Mouse (Mus musculus): Measurements from ENCODE around the gene Coq7. TPM values are rescaled to one million over a fixed set of nuclear protein-coding genes. Genes with fewer than 3 reads are reported as not detected.

Gene Coq7
- total RNA-seq, 1 experiment from 2014 or later = 4.1 TPM

DNA sequence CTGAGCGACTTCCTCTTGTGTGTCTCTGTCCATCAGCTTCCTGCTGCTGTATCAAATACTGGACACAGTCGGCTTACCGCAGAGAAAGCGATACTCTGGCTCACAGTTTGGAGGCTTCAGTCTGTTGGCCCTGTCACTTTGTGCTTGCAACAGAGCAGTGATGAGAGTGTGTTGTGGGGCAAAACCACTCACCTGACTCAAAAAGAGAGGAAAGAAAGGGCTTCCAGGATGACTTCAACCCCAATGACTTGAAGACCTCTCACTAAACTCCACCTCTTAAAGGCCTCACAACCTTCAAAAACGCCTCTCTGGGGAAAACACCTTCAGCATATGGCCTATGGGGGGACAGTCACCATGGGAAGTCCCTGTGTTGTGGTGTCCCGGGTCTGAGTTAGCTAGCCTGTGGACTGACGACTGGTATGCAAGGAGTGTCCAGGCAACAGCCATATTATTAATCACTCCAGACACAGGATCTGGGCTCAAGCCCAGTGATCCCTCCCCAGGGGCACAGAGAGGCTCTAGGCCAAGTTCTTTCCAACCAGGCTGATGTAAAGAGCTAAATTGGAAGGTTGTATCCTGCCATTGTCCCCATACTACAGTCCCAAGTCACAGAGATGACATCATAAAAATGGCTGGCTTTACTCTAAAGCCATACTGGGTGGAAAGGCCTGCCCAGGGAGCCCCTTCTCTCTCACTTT is 58.0 kb downstream of the Coq7 start:
- no peak for ATAC-seq (replicated peaks; ENCODE audit: insufficient number of reproducible peaks, low FRiP score, low TSS enrichment, poor library complexity, severe bottlenecking)

DNA sequence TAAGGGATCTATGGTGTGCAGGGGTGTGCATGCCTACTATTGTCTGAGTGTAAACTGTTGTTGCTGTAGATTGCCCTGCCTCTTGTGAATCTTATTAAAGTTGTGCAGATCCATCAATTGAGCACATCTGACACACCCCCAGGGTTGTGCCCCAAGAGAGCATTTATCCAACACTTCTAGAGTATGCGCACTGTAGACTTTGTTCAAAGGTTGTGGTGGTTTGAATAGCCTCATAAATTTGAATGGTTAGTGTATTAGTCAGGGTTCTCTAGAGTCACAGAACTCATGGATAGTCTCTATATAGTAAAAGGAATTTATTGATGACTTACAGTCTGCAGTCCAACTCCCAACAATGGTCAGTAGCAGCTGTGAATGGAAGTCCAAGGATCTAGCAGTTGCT is 60.3 kb downstream of the Coq7 start:
- ATAC-seq (replicated peaks; ENCODE audit: insufficient number of reproducible peaks, low FRiP score, low TSS enrichment, poor library complexity, severe bottlenecking) = no peak

DNA sequence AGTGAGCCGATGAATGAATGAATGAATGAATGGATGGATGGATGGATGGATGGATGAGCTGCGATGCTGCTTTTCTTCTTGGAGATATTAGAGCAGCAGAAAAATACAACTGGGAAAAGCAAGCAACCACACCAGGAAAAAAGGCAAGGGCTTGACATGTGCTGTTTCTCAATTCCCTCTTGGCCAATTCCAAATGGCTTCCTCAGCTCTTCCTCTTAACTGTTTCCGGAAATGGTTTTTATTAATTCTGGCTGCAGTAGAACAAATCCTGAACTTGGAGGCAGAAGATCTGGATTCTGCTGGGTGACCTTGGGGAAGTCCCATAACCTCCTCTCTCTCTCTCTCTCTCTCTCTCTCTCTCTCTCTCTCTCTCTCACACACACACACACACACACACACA is 65.1 kb downstream of the Coq7 start:
- ATAC-seq (replicated peaks; ENCODE audit: insufficient number of reproducible peaks, low FRiP score, low TSS enrichment, poor library complexity, severe bottlenecking) = no peak

DNA sequence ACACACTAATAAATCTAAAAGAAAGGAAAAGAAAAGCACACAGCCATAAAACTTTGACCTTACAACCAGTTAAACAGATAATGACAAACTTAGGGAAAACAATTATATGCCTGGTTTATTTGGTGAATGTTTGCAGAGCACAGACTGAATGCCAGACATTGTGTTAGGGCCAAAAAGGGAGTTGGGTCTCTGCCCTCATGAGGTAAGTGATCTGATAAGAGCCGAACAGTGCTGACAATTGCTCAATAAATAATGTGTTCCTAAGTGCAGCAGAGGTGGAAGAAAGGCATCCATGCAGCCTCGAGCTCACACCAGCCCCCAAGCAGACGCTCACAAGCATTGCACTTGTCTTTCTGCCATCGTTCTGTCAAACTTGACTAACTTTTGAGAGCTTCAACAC is 68.7 kb downstream of the Coq7 start:
- no peak for ATAC-seq (replicated peaks; ENCODE audit: insufficient number of reproducible peaks, low FRiP score, low TSS enrichment, poor library complexity, severe bottlenecking)

DNA sequence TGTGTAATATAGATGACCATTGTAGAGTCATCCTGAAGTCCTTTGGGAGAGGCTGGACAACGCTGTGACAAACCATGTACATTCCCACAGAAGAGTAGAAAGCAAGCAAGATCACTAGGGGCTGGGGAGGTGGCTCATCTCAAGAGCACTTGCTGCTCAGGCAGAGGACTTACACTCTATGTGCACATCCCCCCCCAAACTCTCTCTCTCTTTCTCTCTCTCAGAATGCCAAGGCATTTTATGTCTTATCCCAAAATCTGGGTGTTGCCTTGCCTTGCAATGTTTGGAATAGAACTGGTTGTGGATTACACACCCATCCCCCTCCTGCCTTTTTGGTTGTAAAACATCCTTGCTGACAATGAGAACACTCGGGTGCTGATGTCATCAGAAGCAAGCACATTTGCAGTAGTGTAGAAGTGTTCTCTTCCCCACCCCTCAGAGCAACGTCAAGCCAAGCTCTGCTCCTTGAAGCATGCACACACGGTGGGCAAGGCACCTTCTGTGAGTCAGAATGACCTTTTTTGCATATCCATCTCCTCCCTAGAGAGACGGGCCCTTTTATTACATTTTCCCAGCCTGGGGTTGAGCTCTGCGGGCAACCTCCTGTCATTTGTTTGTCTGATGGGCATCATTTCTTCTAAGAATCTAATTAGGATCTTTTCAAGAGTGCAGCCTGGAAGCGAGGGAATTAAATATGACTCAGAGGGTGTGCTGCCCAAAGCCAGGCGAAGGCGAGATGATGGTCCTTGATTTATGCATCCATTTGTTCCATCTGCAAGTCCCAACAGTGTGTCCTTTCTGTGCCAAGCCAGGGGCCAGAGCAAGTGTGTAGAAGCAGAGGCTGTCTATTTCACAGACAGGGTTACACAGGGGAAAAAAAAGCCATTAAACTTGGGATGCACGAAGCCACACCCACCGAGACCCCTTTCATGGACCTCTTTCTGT is 70.1 kb downstream of the Coq7 start:
- no peak for ATAC-seq (replicated peaks; ENCODE audit: insufficient number of reproducible peaks, low FRiP score, low TSS enrichment, poor library complexity, severe bottlenecking)

GRCm38 (mm10) chr7:118461400-118462136 is 71.6 kb downstream of the Coq7 start:
- no peak for ATAC-seq (replicated peaks; ENCODE audit: insufficient number of reproducible peaks, low FRiP score, low TSS enrichment, poor library complexity, severe bottlenecking)

Other genes starting within 250 kb of the Coq7 start
- gene Syt17, start 85.1 kb downstream of the Coq7 start, total RNA-seq (2017) = not detected in 3 replicates
- 13.5 to 17.3 TPM (median 14.1 TPM) in 3 replicates for gene Itpripl2, start 41.4 kb downstream of the Coq7 start, total RNA-seq (2017)
- gene Tmc7, start 51.4 kb upstream of the Coq7 start, total RNA-seq (2017) = not detected in 3 replicates
- not detected in 3 replicates for gene Tmc5, start 63.9 kb upstream of the Coq7 start, total RNA-seq (2017)
- gene Gde1, start 172.4 kb upstream of the Coq7 start, total RNA-seq (2017) = 19.4 to 40.3 TPM (median 26.7 TPM) in 3 replicates
- gene Ccp110, start 179.2 kb upstream of the Coq7 start, total RNA-seq (2017) = 6.9 to 12.5 TPM (median 8.4 TPM) in 3 replicates
- gene Vps35l, start 206.9 kb upstream of the Coq7 start, total RNA-seq (2017) = 41.4 to 59.4 TPM (median 52.0 TPM) in 3 replicates

Measured in monocyte, adult 5-6 weeks (primary cell).